Mouse (Mus musculus) NIH3T3 (cell line): ENCODE results near the gene Slc9b1.

Experiments used
- DNase-seq: peaks from one replicate; pipeline ENCODE4 v3.0.0-alpha.2; 2012; ENCODE audit warnings: low read depth

Slc9b1 gene

DNA sequence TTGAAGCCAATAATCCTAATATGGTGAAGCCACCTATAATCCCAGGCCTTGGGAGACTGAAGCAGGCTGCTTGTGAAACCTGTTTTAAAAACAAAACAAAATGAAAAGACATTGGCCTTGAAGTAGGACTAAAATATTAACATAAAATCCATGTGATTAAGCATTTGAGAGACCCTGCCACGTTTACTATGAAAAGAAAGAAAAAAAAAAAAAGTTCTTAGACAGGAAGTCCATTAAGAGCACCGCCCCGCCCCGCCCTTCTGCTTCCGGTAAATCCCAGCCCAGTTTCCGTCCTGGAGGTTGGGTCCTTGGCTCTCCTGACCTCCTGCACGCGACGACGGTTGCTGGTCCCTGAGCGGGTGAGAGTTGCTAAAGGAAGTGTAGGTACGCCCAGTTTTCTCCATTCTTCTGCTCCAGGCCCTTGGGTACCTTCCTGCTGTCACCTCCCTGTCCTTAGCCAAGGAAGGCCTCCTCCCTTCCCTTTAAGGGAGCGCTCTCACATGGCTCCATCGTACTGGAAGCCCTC is at the start of gene Slc9b1:
Gene Slc9b1 (plus strand): TSS at position 291 of the 526 bp plus-strand sequence.
- no peak for DNase-seq

- DNase-seq = peak; percentile 94
Measured at GRCm38 (mm10) chr3:135298560-135298959, 49.3 kb upstream of the Slc9b1 start.

GRCm38 (mm10) chr3:135300081-135300480 is 47.7 kb upstream of the Slc9b1 start:
- peak; percentile 76 for DNase-seq

GRCm38 (mm10) chr3:135304060-135304459 is 43.8 kb upstream of the Slc9b1 start:
- DNase-seq = no peak

- DNase-seq = no peak
Measured at GRCm38 (mm10) chr3:135304566-135304965, 43.3 kb upstream of the Slc9b1 start.

- no peak for DNase-seq
Measured at GRCm38 (mm10) chr3:135307411-135308259, 40.2 kb upstream of the Slc9b1 start, which contains the start of gene Slc9b2. Gene Slc9b2 (plus strand): TSS chr3:135307700.

- DNase-seq = peak; percentile 17
Measured at GRCm38 (mm10) chr3:135312916-135313491, 34.8 kb upstream of the Slc9b1 start.

DNA sequence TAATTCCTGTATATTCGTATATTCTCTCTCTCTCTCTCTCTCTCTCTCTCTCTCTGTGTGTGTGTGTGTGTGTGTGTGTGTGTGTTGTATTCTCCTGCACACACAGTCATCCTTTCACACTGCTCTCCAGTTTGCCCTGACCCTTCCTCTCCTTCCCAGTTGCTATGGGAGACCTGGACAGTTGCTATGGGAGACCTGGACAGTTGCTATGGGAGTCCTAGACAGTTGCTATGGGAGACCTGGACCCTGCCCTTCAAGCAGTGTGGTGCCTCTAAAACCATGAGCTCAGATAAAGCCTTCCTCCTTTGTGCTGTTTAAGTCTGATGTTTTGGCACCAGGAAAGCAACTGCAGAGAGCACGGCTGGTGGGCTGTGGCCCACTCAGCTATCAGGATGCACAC is 34.1 kb upstream of the Slc9b1 start:
- no peak for DNase-seq

- DNase-seq = no peak
Measured at GRCm38 (mm10) chr3:135314811-135315210, 33.0 kb upstream of the Slc9b1 start.

DNA sequence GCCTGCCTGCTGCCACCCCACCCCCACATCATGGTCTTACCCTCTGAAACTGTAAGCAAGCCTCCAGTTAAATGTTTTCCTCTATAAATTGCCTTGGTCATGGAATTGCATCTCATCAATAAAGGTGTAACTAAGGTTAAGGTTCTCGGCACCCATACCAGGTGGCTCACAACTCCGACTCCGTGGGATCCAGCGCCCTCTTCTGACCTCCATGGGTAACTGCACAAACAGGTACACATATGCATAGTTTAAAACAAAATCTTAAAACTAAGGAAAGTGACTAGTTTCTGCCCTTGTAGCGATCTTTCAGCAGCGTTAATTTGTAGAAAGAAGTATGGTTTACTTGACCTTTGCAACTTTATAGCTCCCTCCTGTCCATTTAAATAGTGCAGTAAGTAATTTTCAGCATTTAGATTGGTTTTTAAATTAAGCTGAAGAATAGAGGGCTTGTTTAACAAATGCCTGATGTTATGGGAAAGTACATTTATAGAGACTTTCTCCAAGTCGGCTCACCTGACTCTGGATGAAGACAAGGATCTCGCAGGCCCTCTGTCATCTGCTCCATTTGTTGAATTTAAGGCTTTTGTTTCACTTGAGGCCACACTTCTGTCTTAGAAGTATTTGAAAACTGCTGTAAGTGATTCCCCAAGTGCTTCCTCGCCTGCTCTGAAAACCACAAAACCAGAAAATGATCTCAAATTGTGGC is 32.0 kb upstream of the Slc9b1 start:
- no peak for DNase-seq

DNA sequence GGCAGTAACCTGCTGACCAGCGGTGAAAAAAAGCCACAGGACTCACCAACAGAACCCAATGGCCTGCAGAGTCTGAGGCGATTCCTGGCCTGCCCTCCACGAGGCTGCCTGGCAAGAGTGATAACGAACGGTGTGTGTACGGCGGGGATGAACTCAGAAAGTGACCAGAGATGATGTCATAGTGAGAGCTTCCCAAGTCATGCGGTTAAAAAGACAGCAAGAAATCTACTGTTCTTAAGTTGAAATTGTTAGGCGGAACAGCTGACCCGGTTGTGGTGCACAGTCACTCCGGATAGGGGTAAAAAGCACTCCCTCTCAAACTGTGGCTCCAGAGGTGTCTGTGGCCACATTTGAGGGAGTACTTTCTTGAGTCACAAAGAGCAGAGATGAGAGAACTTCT is 29.5 kb upstream of the Slc9b1 start:
- no peak for DNase-seq

GRCm38 (mm10) chr3:135324354-135324753 is 23.5 kb upstream of the Slc9b1 start:
- DNase-seq = no peak

DNA sequence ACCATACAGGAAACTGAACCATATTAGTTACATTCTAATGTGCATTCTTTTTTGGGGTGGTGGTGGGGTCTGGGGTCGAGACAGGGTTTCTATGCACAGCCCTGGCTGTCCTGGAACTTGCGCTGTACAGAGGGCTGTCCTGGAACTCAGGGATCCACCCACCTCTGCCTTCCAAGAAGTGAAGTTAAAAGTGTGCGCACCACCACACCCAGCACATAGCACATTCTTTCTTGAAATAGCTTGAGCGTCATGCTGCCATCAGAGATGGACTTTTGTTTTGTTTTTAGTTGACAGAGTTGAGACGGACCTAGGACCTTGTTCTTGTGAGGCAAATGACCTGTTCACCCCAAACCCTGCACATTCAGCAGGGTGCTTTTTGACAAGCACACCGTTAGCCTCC is 20.7 kb upstream of the Slc9b1 start:
- no peak for DNase-seq

DNA sequence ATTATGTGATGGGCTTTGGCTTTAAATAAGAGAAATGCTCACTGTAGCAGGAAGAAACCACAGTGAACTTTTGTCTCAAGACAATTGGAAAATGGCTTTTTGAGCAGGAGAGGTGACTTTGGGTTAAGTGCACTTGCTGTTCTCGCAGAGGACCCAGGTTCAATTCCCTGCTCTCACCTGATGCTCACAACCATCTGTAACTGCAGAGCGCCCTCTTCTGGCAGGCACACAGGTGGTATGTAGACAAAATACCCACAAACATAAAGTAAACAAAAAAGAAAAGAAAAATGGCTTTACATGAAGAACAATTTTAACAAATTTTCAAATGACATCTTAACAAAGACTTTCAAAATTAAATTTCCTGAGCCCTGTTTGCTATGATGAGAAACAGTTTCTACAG is 20.2 kb upstream of the Slc9b1 start:
- DNase-seq = peak; percentile 46

DNA sequence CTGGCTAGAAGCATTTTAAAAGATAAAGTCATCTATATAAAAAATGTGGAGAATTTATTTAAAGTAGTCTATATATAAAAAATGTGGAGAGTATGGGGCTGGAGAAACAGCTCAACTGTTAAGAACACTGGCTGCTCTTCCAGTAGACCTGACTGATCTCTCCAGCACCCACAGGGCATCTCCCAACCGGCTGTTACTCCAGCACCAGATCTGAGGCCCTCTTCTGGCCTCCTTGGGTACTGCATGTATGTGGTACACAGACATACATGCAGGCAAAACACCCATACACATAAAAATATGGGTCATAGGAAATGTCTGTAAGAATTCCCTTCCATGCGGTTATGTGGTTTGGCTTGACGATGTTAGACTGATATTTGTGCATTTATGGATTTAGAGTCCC is 19.3 kb upstream of the Slc9b1 start:
- DNase-seq = peak; percentile 72

DNA sequence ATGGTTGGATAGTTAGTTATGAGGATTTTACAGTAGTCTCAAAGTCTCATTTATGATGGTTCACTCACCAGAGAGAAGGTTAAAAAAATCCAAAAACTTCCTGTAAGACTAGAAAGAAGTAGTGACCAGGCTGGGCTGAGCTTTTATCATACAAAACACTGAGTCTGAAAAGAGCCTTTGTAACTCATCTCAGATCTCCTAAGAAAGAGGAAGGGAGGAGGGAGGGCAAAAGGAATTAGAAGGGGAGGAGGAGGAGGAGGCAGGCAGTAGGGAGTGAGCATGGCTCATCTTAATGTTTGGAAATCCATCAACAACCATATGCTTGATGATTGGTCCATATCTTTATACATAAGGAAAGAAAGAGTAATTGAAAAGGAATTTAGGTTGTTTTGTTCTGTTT is 15.1 kb upstream of the Slc9b1 start:
- DNase-seq = peak; percentile 8

GRCm38 (mm10) chr3:135333763-135334162 is 14.1 kb upstream of the Slc9b1 start:
- DNase-seq = no peak

DNA sequence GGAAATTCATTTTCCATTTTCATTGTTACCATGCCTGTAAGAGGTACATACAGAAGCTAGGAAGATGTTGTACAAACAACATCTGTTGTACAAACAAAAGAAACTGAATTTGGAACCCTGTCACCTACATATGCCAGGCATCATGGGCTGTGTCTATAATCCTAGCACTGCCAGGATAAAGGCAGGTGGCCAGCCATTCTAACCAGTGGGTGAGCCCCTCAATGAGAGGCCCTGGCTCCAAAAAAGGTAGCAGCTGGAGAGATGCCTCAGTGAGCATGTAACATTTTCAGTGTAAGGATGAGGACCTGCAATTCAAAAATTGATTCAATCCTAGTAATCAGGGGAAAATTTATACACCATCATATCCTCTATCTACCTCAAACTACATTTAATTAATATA is 1.2 kb downstream of the Slc9b1 start:
- DNase-seq = no peak

- no peak for DNase-seq
Measured at GRCm38 (mm10) chr3:135351857-135352256, 4.0 kb downstream of the Slc9b1 start.

DNA sequence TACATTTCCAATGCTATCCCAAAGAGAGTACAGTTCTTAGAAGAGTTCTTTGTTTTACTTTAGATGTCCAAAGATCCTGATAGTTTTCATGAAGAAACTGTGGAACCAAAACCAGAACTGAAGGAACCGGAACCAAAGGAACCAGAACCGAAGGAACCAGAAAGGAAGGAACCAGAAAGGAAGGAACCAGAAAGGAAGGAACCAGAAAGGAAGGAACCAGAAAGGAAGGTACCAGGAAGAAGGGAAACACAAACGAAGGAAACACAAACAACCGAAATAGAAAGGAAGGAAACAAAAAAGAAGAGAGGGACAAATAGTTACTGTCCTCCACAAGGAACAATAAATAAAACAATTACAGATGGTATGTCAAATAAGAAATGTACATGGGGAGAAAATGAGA is 9.6 kb downstream of the Slc9b1 start:
- no peak for DNase-seq

DNA sequence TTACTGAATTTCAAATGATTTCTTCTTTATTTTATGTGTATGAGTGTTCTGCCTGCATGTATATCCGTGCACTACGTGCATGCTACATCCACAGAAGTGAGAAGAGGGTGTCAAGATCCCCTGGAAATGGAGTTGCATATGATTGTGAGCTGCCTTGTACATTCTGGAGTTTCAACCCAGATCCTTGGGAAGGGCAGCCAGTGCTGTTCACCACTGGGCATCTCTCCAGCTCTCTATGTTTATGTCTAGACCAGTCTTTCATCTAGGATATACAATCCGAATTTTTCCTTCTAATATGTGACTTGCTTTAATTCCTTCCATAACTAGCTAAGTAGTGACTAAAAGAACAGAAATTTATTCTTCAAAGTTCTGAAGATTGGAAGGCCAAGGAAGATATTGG is 28.0 kb downstream of the Slc9b1 start:
- peak; percentile 18 for DNase-seq

- no peak for DNase-seq
Measured at GRCm38 (mm10) chr3:135377445-135377844, 29.6 kb downstream of the Slc9b1 start.

- DNase-seq = no peak
Measured at GRCm38 (mm10) chr3:135379868-135380267, 32.0 kb downstream of the Slc9b1 start.
